Mouse (Mus musculus): ENCODE results near the gene Eif2b5. TPM values are rescaled to one million over a fixed set of nuclear protein-coding genes. Genes with fewer than 3 reads are reported as not detected.
"Not testable (repeated sequence)": the region's sequence is repeated elsewhere in the genome, so short reads cannot be mapped to it uniquely, and the experiment has no call there.

The Eif2b5 gene
- 83.3 and 96.1 TPM in 2 replicates for polyA plus RNA-seq (2014; fragmentation: Nextera tagmentation; extraction: Ambion mirVana)

GRCm38 (mm10) chr16:20498677-20499475, at the start of gene Eif2b5:
TSS of gene Eif2b5 (plus strand) at chr16:20498817.
- Histone ChIP-seq H3K36me3 (ENCODE audit: control insufficient read depth, insufficient read depth, low read length) (peaks cover 28% of the 10 kb centered on the region), H3K9ac (ENCODE audit: low read depth, low read length) (peak within 1 kb of the TSS; percentile 95), H3K4me3 (ENCODE audit: low read depth, low read length) (peak within 1 kb of the TSS; percentile 95), H3K9me3 (replicated peaks; ENCODE audit: control insufficient read depth, low read length) (no peaks in the 10 kb centered on the region), H3K4me1 (ENCODE audit: control insufficient read depth, insufficient read depth, low read length) (no peaks in the 10 kb centered on the region), H3K27ac (ENCODE audit: low read depth, low read length) (peak within 1 kb of the TSS; percentile 64), H3K27me3 (ENCODE audit: control insufficient read depth, insufficient read depth, low read length) (no peaks in the 10 kb centered on the region), H3K4me2 (peak within 1 kb of the TSS; percentile 74)
- peak; percentile 95 for ATAC-seq (replicated peaks; ENCODE audit: insufficient number of reproducible peaks, low FRiP score, low TSS enrichment)
- under 1% methylated on average over 49 of the region's 49 CpGs for WGBS (ENCODE audit: insufficient replicate concordance)

GRCm38 (mm10) chr16:20451774-20452173, 46.8 kb upstream of the Eif2b5 start:
- Histone ChIP-seq H3K27ac (ENCODE audit: low read depth, low read length) (no peak overlapping the region), H3K4me3 (ENCODE audit: low read depth, low read length) (no peak overlapping the region), H3K36me3 (ENCODE audit: control insufficient read depth, insufficient read depth, low read length) (no peaks in the 10 kb centered on the region), H3K9me3 (replicated peaks; ENCODE audit: control insufficient read depth, low read length) (no peaks in the 10 kb centered on the region), H3K27me3 (ENCODE audit: control insufficient read depth, insufficient read depth, low read length) (no peaks in the 10 kb centered on the region), H3K9ac (ENCODE audit: low read depth, low read length) (no peak overlapping the region), H3K4me2 (no peak overlapping the region), H3K4me1 (ENCODE audit: control insufficient read depth, insufficient read depth, low read length) (no peaks in the 10 kb centered on the region)
- WGBS (ENCODE audit: insufficient replicate concordance), result 74% methylated on average over 6 of the region's 6 CpGs
- no peak for ATAC-seq (replicated peaks; ENCODE audit: insufficient number of reproducible peaks, low FRiP score, low TSS enrichment)

GRCm38 (mm10) chr16:20454155-20454654, 44.4 kb upstream of the Eif2b5 start:
- Histone ChIP-seq H3K9ac (ENCODE audit: low read depth, low read length) (no peak overlapping the region), H3K9me3 (replicated peaks; ENCODE audit: control insufficient read depth, low read length) (no peaks in the 10 kb centered on the region), H3K4me3 (ENCODE audit: low read depth, low read length) (no peak overlapping the region), H3K27ac (ENCODE audit: low read depth, low read length) (no peak overlapping the region), H3K4me1 (ENCODE audit: control insufficient read depth, insufficient read depth, low read length) (no peaks in the 10 kb centered on the region), H3K36me3 (ENCODE audit: control insufficient read depth, insufficient read depth, low read length) (no peaks in the 10 kb centered on the region), H3K27me3 (ENCODE audit: control insufficient read depth, insufficient read depth, low read length) (no peaks in the 10 kb centered on the region), H3K4me2 (no peak overlapping the region)
- 89% methylated on average over 6 of the region's 6 CpGs for WGBS (ENCODE audit: insufficient replicate concordance)
- no peak for ATAC-seq (replicated peaks; ENCODE audit: insufficient number of reproducible peaks, low FRiP score, low TSS enrichment)

- H3K4me3 ChIP-seq (ENCODE audit: low read depth, low read length), result no peak overlapping the region
- H3K9me3 ChIP-seq (replicated peaks; ENCODE audit: control insufficient read depth, low read length), result no peaks in the 10 kb centered on the region
- H3K36me3 ChIP-seq (ENCODE audit: control insufficient read depth, insufficient read depth, low read length), result no peaks in the 10 kb centered on the region
- no peak for ATAC-seq (replicated peaks; ENCODE audit: insufficient number of reproducible peaks, low FRiP score, low TSS enrichment)
- no peaks in the 10 kb centered on the region for H3K27me3 ChIP-seq (ENCODE audit: control insufficient read depth, insufficient read depth, low read length)
- H3K4me1 ChIP-seq (ENCODE audit: control insufficient read depth, insufficient read depth, low read length), result no peaks in the 10 kb centered on the region
- H3K27ac ChIP-seq (ENCODE audit: low read depth, low read length), result no peak overlapping the region
- WGBS (ENCODE audit: insufficient replicate concordance), result 12% methylated on average over 1 of the region's 1 CpGs
- H3K4me2 ChIP-seq, result no peak overlapping the region
- H3K9ac ChIP-seq (ENCODE audit: low read depth, low read length), result no peak overlapping the region
These were observed 42.5 kb upstream of the Eif2b5 start for GRCm38 (mm10) chr16:20456106-20456505.

GRCm38 (mm10) chr16:20458736-20459135, 39.9 kb upstream of the Eif2b5 start:
- not testable (repeated sequence) for H3K4me3 ChIP-seq (ENCODE audit: low read depth, low read length); H3K27me3 ChIP-seq (ENCODE audit: control insufficient read depth, insufficient read depth, low read length); ATAC-seq (replicated peaks; ENCODE audit: insufficient number of reproducible peaks, low FRiP score, low TSS enrichment); H3K27ac ChIP-seq (ENCODE audit: low read depth, low read length); H3K9ac ChIP-seq (ENCODE audit: low read depth, low read length); H3K36me3 ChIP-seq (ENCODE audit: control insufficient read depth, insufficient read depth, low read length); H3K4me1 ChIP-seq (ENCODE audit: control insufficient read depth, insufficient read depth, low read length); H3K4me2 ChIP-seq; H3K9me3 ChIP-seq (replicated peaks; ENCODE audit: control insufficient read depth, low read length)
- WGBS (ENCODE audit: insufficient replicate concordance), result 79% methylated on average over 5 of the region's 5 CpGs

- ATAC-seq (replicated peaks; ENCODE audit: insufficient number of reproducible peaks, low FRiP score, low TSS enrichment), result no peak
- Histone ChIP-seq H3K4me3 (ENCODE audit: low read depth, low read length) (no peak overlapping the region), H3K27me3 (ENCODE audit: control insufficient read depth, insufficient read depth, low read length) (no peaks in the 10 kb centered on the region), H3K9me3 (replicated peaks; ENCODE audit: control insufficient read depth, low read length) (no peaks in the 10 kb centered on the region), H3K4me1 (ENCODE audit: control insufficient read depth, insufficient read depth, low read length) (no peaks in the 10 kb centered on the region), H3K36me3 (ENCODE audit: control insufficient read depth, insufficient read depth, low read length) (no peaks in the 10 kb centered on the region), H3K9ac (ENCODE audit: low read depth, low read length) (no peak overlapping the region), H3K27ac (ENCODE audit: low read depth, low read length) (no peak overlapping the region), H3K4me2 (no peak overlapping the region)
These were observed 33.9 kb upstream of the Eif2b5 start for GRCm38 (mm10) chr16:20464725-20465124.

GRCm38 (mm10) chr16:20470981-20471380, 27.6 kb upstream of the Eif2b5 start:
- no peak overlapping the region for H3K9ac ChIP-seq (ENCODE audit: low read depth, low read length)
- ATAC-seq (replicated peaks; ENCODE audit: insufficient number of reproducible peaks, low FRiP score, low TSS enrichment), result no peak
- WGBS (ENCODE audit: insufficient replicate concordance), result 86% methylated on average over 2 of the region's 2 CpGs
- H3K9me3 ChIP-seq (replicated peaks; ENCODE audit: control insufficient read depth, low read length), result no peaks in the 10 kb centered on the region
- H3K4me2 ChIP-seq, result no peak overlapping the region
- H3K4me3 ChIP-seq (ENCODE audit: low read depth, low read length), result no peak overlapping the region
- H3K27me3 ChIP-seq (ENCODE audit: control insufficient read depth, insufficient read depth, low read length), result no peaks in the 10 kb centered on the region
- no peaks in the 10 kb centered on the region for H3K36me3 ChIP-seq (ENCODE audit: control insufficient read depth, insufficient read depth, low read length)
- H3K4me1 ChIP-seq (ENCODE audit: control insufficient read depth, insufficient read depth, low read length), result no peaks in the 10 kb centered on the region
- no peak overlapping the region for H3K27ac ChIP-seq (ENCODE audit: low read depth, low read length)

- ATAC-seq (replicated peaks; ENCODE audit: insufficient number of reproducible peaks, low FRiP score, low TSS enrichment), result no peak
- no peaks in the 10 kb centered on the region for H3K36me3 ChIP-seq (ENCODE audit: control insufficient read depth, insufficient read depth, low read length)
- H3K9ac ChIP-seq (ENCODE audit: low read depth, low read length), result no peak overlapping the region
- 61% methylated on average over 1 of the region's 1 CpGs for WGBS (ENCODE audit: insufficient replicate concordance)
- H3K9me3 ChIP-seq (replicated peaks; ENCODE audit: control insufficient read depth, low read length), result no peaks in the 10 kb centered on the region
- no peak overlapping the region for H3K27ac ChIP-seq (ENCODE audit: low read depth, low read length)
- H3K4me2 ChIP-seq, result no peak overlapping the region
- peaks cover 4% of the 10 kb centered on the region for H3K4me1 ChIP-seq (ENCODE audit: control insufficient read depth, insufficient read depth, low read length)
- no peaks in the 10 kb centered on the region for H3K27me3 ChIP-seq (ENCODE audit: control insufficient read depth, insufficient read depth, low read length)
- H3K4me3 ChIP-seq (ENCODE audit: low read depth, low read length), result no peak overlapping the region
These were observed 26.9 kb upstream of the Eif2b5 start for GRCm38 (mm10) chr16:20471686-20472085.

- no peak overlapping the region for H3K27ac ChIP-seq (ENCODE audit: low read depth, low read length)
- H3K9ac ChIP-seq (ENCODE audit: low read depth, low read length), result no peak overlapping the region
- H3K4me2 ChIP-seq, result no peak overlapping the region
- WGBS (ENCODE audit: insufficient replicate concordance), result 91% methylated on average over 1 of the region's 1 CpGs
- no peaks in the 10 kb centered on the region for H3K9me3 ChIP-seq (replicated peaks; ENCODE audit: control insufficient read depth, low read length)
- H3K36me3 ChIP-seq (ENCODE audit: control insufficient read depth, insufficient read depth, low read length), result no peaks in the 10 kb centered on the region
- no peak overlapping the region for H3K4me3 ChIP-seq (ENCODE audit: low read depth, low read length)
- no peaks in the 10 kb centered on the region for H3K27me3 ChIP-seq (ENCODE audit: control insufficient read depth, insufficient read depth, low read length)
- no peak for ATAC-seq (replicated peaks; ENCODE audit: insufficient number of reproducible peaks, low FRiP score, low TSS enrichment)
- H3K4me1 ChIP-seq (ENCODE audit: control insufficient read depth, insufficient read depth, low read length), result peaks cover 12% of the 10 kb centered on the region
These were observed 24.9 kb upstream of the Eif2b5 start for GRCm38 (mm10) chr16:20473748-20474147.

Measured in heart, embryonic 11.5 days (tissue).